Comparison of ENCODE assay signal across 19 mouse cellular contexts in the genomic region with DNA sequence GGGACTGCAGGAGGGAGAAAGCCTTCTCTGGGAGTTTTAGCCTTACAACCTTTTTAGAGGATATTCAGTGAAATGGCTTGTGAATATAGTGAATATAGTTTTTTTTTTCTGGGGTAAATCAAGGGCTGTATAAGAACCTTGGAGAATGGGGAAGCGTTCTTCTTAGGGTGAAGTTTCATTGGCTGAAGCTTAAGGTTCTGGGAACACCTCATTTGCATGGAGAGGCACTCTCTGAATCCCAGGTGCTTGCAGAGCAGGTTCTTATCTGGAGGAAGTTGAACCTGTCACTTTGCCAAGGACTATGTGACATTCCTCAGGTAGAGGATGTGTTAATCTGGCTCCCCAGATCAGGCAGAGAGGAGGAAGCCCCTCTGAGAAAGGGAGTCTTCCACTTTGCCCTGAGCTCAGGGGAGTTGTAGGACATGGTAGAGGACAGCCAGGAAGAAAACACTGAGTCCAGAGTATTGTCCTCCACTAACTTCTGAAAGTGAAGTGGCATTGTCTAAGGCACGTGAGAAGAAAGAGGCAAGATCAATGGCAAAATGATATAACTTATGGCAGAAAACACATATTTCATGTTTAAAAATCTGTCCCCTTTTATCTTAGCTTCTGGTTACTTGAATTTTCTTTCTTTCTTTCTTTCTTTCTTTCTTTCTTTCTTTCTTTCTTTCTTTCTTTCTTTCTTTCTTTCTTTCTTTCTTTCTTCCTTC.
A peak's percentile ranks its signal among the peaks of the same experiment; 100 is the strongest.
DNase-seq lines count a peak whose midpoint lies in the region; TF ChIP-seq lines count a peak whose summit lies in the region.
"Had no signal": no experiment of that assay in that cellular context is flagged by ENCODE, and none has a peak within 500 bp of the region (broad histone marks: within the 10 kb centered on the region; RNA-seq: fewer than 3 reads in every experiment).

No protein-coding gene starts in this region.

- TF ChIP-seq POLR2A in MEL (IDR thresholded peaks at IDR 0.05; ENCODE audit: control insufficient read depth in 1 of 2, insufficient read depth in 1 of 2, low read depth in 1 of 2, low read length in 2 of 2, poor library complexity in 1 of 2): no peak

- peak in 1 of 2 experiments; percentile 22; a peak in 1 of 4 replicates for TF ChIP-seq EP300 in MEL (IDR thresholded peaks at IDR 0.05; ENCODE audit: low read depth in 1 of 2, low read length in 2 of 2)

- TF ChIP-seq RAD21 in MEL (IDR thresholded peaks at IDR 0.05; ENCODE audit: low read depth, low read length): no peak

- no peaks in the 10 kb centered on the region for H3K27me3 ChIP-seq in MEL (ENCODE audit: control insufficient read depth in 1 of 2, insufficient read depth in 2 of 2, low read length in 2 of 2)
- H3K27me3 ChIP-seq: embryonic facial prominence, embryonic 12.5 days; forebrain, embryonic 13.5 days; forebrain, embryonic 15.5 days had no signal

- H3K79me2 ChIP-seq in MEL (ENCODE audit: control insufficient read depth, insufficient read depth, low read length, poor library complexity): no peaks in the 10 kb centered on the region

- H3K9ac ChIP-seq in MEL (ENCODE audit: control insufficient read depth, low read depth, low read length, poor library complexity, severe bottlenecking): no peak overlapping the region
- H3K9ac ChIP-seq: embryonic facial prominence, embryonic 12.5 days; forebrain, embryonic 13.5 days; forebrain, embryonic 15.5 days; forebrain, postnatal 0 days had no signal

- H3K27ac ChIP-seq in MEL (ENCODE audit: control insufficient read depth, low read depth, low read length): no peak overlapping the region
- H3K27ac ChIP-seq: embryonic facial prominence, embryonic 10.5 days; embryonic facial prominence, embryonic 12.5 days; forebrain, embryonic 13.5 days; forebrain, embryonic 15.5 days had no signal

- no peaks in the 10 kb centered on the region for H3K9me3 ChIP-seq in MEL (replicated peaks; ENCODE audit: insufficient read depth, low read length)
- H3K9me3 ChIP-seq: embryonic facial prominence, embryonic 10.5 days; embryonic facial prominence, embryonic 12.5 days; forebrain, embryonic 13.5 days; forebrain, embryonic 15.5 days; G1E had no signal

- no peaks in the 10 kb centered on the region; a peak in 1 of 4 replicates for H3K4me1 ChIP-seq in MEL (ENCODE audit: control insufficient read depth in 1 of 2, insufficient read depth in 2 of 2, low read length in 2 of 2)
- H3K4me1 ChIP-seq: embryonic facial prominence, embryonic 12.5 days; forebrain, embryonic 13.5 days had no signal

- H3K36me3 ChIP-seq in MEL (ENCODE audit: control insufficient read depth in 1 of 2, insufficient read depth in 2 of 2, low read length in 2 of 2): peaks cover 0 to 2% of the 10 kb centered on the region in 2 experiments; a peak in 2 of 4 replicates
- H3K36me3 ChIP-seq: embryonic facial prominence, embryonic 10.5 days; embryonic facial prominence, embryonic 12.5 days; forebrain, embryonic 15.5 days; G1E had no signal

- no peak overlapping the region for H3K4me3 ChIP-seq in MEL (ENCODE audit: control insufficient read depth in 1 of 2, insufficient read depth in 1 of 2, low read depth in 2 of 2, low read length in 2 of 2)
- H3K4me3 ChIP-seq: embryonic facial prominence, embryonic 10.5 days; embryonic facial prominence, embryonic 12.5 days; forebrain, embryonic 13.5 days; forebrain, embryonic 15.5 days had no signal

- no peak for TF ChIP-seq CTCF in MEL (IDR thresholded peaks at IDR 0.05 in 2 of 3, conservative IDR thresholded peaks at IDR 0.05 in 1 of 3; ENCODE audit: control insufficient read depth in 1 of 3, insufficient read depth in 1 of 3, low read depth in 2 of 3, low read length in 3 of 3, poor library complexity in 1 of 3, severe bottlenecking in 1 of 3)

- DNase-seq in urinary bladder, postnatal 14 days (ENCODE audit: low spot score): peak; percentile 9
- DNase-seq in urinary bladder, postnatal 10 days (ENCODE audit: low spot score): no peak
- DNase-seq in MEL (ENCODE audit: low read depth, low spot score): peak; percentile 23
- no peak for DNase-seq in adrenal gland, postnatal 10 days
- no peak for DNase-seq in lung, adult 18-20 months
- DNase-seq: adrenal gland, adult 2 months; adrenal gland, postnatal 14 days; adrenal gland, postnatal 36 days; cerebellum, adult 11-12 months; cerebellum, adult 2 months; cerebellum, adult 9-10 months; cerebellum, postnatal 10 days; cerebellum, postnatal 25 days; forebrain, postnatal 0 days had no signal

TF ChIP-seq in MEL, 35 proteins besides CTCF, POLR2A, EP300 and RAD21:
- TF ChIP-seq TBP (IDR thresholded peaks at IDR 0.05; ENCODE audit: low read depth, low read length) (no peak), NELFE (IDR thresholded peaks at IDR 0.05; ENCODE audit: low read depth, low read length) (no peak), POLR2AphosphoS2 (IDR thresholded peaks at IDR 0.05; ENCODE audit: low read length) (no peak), ZKSCAN1 (IDR thresholded peaks at IDR 0.05; ENCODE audit: low read depth, low read length) (no peak), TCF12 (IDR thresholded peaks at IDR 0.05; ENCODE audit: low read depth, low read length) (no peak), MAX (IDR thresholded peaks at IDR 0.05; ENCODE audit: low read length) (no peak), JUND (IDR thresholded peaks at IDR 0.05; ENCODE audit: low read depth, low read length) (no peak), ELF1 (IDR thresholded peaks at IDR 0.05; ENCODE audit: low read depth, low read length) (no peak), MAFK (IDR thresholded peaks at IDR 0.05; ENCODE audit: borderline replicate concordance, low read depth, low read length) (no peak), POLR2AphosphoS5 (IDR thresholded peaks at IDR 0.05; ENCODE audit: borderline replicate concordance, low read depth, low read length) (no peak), MXI1 (IDR thresholded peaks at IDR 0.05; ENCODE audit: low read depth, low read length) (no peak)

Comparison
In these comparisons a context has a peak if more than half of its experiments do, and no peak if none do; other contexts are left out.
1. DNase-seq: peak in urinary bladder, postnatal 14 days (single experiment) and MEL (single experiment); none in urinary bladder, postnatal 10 days (single experiment), adrenal gland, postnatal 10 days (single experiment) and lung, adult 18-20 months (0 of 2).